Comparison of ENCODE assay signal across 24 mouse cellular contexts in genomic region chr10:20197039-20197438, GRCm38 (mm10). TPM values are rescaled to one million over a fixed set of nuclear protein-coding genes. Genes with fewer than 3 reads are reported as not detected.
DNase-seq lines count a peak whose midpoint lies in the region; ATAC-seq and TF ChIP-seq lines count a peak whose summit lies in the region.
"Had no signal": no experiment of that assay in that cellular context is flagged by ENCODE, and none has a peak within 500 bp of the region (broad histone marks: within the 10 kb centered on the region; RNA-seq: fewer than 3 reads in every experiment).

No protein-coding gene starts in this region.

- no peak overlapping the region for H3K27ac ChIP-seq in heart, embryonic 10.5 days
- peak overlapping the region; percentile 49 for H3K27ac ChIP-seq in testis, adult 2 months (ENCODE audit: control insufficient read depth, insufficient read depth, low read depth, low read length)
- H3K27ac ChIP-seq in midbrain, embryonic 14.5 days (replicated peaks; ENCODE audit: low read depth, low read length), result no peak overlapping the region
- H3K27ac ChIP-seq: embryonic facial prominence, embryonic 13.5 days; embryonic facial prominence, embryonic 15.5 days; forebrain, embryonic 10.5 days; forebrain, embryonic 12.5 days had no signal

- no peak overlapping the region for H3K4me2 ChIP-seq in midbrain, embryonic 14.5 days (ENCODE audit: low read length)
- H3K4me2 ChIP-seq: embryonic facial prominence, embryonic 13.5 days; embryonic facial prominence, embryonic 15.5 days; forebrain, embryonic 12.5 days had no signal

- no peaks in the 10 kb centered on the region for H3K27me3 ChIP-seq in heart, embryonic 10.5 days (ENCODE audit: insufficient read depth, poor library complexity, severe bottlenecking)
- no peaks in the 10 kb centered on the region for H3K27me3 ChIP-seq in testis, adult 2 months (ENCODE audit: control insufficient read depth, insufficient read depth, low read length)
- no peaks in the 10 kb centered on the region for H3K27me3 ChIP-seq in midbrain, embryonic 14.5 days (ENCODE audit: control insufficient read depth, insufficient read depth, low read length)
- H3K27me3 ChIP-seq: embryonic facial prominence, embryonic 15.5 days; forebrain, embryonic 12.5 days had no signal

- WGBS in heart, embryonic 10.5 days, result 54% methylated on average over 7 of the region's 7 CpGs
- WGBS in midbrain, embryonic 14.5 days, result 85% methylated on average over 7 of the region's 7 CpGs

- H3K36me3 ChIP-seq in heart, embryonic 10.5 days, result no peaks in the 10 kb centered on the region
- no peaks in the 10 kb centered on the region for H3K36me3 ChIP-seq in testis, adult 2 months (ENCODE audit: control insufficient read depth, insufficient read depth, low read length)
- H3K36me3 ChIP-seq in midbrain, embryonic 14.5 days (ENCODE audit: control insufficient read depth, insufficient read depth, low read length), result no peaks in the 10 kb centered on the region
- H3K36me3 ChIP-seq: embryonic facial prominence, embryonic 13.5 days; embryonic facial prominence, embryonic 15.5 days; forebrain, embryonic 10.5 days; forebrain, embryonic 12.5 days had no signal

- peaks cover 9% of the 10 kb centered on the region; the same call in 1 of the 2 replicates for H3K4me1 ChIP-seq in heart, embryonic 10.5 days
- peaks cover 3% of the 10 kb centered on the region for H3K4me1 ChIP-seq in testis, adult 2 months (ENCODE audit: control insufficient read depth, insufficient read depth, low read length)
- no peaks in the 10 kb centered on the region for H3K4me1 ChIP-seq in midbrain, embryonic 14.5 days (ENCODE audit: control insufficient read depth, insufficient read depth, low read length)

- ATAC-seq in granulocyte monocyte progenitor cell, adult 5-6 weeks (replicated peaks; ENCODE audit: poor library complexity, severe bottlenecking), result peak; percentile 53
- ATAC-seq in megakaryocyte progenitor cell, adult 5-6 weeks (replicated peaks; ENCODE audit: poor library complexity), result peak; percentile 23; the same call in 1 of the 2 replicates
- no peak for ATAC-seq in midbrain, embryonic 14.5 days (ENCODE audit: low FRiP score, low TSS enrichment)
- ATAC-seq: forebrain, embryonic 14.5 days; forebrain, embryonic 16.5 days had no signal

- H3K9me3 ChIP-seq in heart, embryonic 10.5 days, result no peaks in the 10 kb centered on the region
- no peaks in the 10 kb centered on the region for H3K9me3 ChIP-seq in midbrain, embryonic 14.5 days (ENCODE audit: control insufficient read depth, low read length)
- H3K9me3 ChIP-seq: embryonic facial prominence, embryonic 13.5 days; embryonic facial prominence, embryonic 15.5 days; forebrain, embryonic 10.5 days; forebrain, embryonic 12.5 days had no signal

- TF ChIP-seq CTCF in testis, adult 2 months (IDR thresholded peaks at IDR 0.05; ENCODE audit: control insufficient read depth, insufficient read depth, insufficient replicate concordance, low read depth, low read length), result no peak

- H3K4me3 ChIP-seq in heart, embryonic 10.5 days, result no peak overlapping the region
- no peak overlapping the region for H3K4me3 ChIP-seq in testis, adult 2 months (ENCODE audit: control insufficient read depth, low read depth, low read length)
- H3K4me3 ChIP-seq in midbrain, embryonic 14.5 days (replicated peaks; ENCODE audit: low read depth, low read length), result no peak overlapping the region
- H3K4me3 ChIP-seq: embryonic facial prominence, embryonic 13.5 days; embryonic facial prominence, embryonic 15.5 days; erythroblast, embryonic 14.5 days; forebrain, embryonic 10.5 days; forebrain, embryonic 12.5 days had no signal

- DNase-seq in heart, adult 11 months, result peak; percentile 66
- no peak for DNase-seq in heart, embryonic 10.5 days (ENCODE audit: low spot score)
- no peak for DNase-seq in testis, postnatal 10 days (ENCODE audit: low spot score)
- DNase-seq in midbrain, embryonic 14.5 days, result no peak
- no peak for DNase-seq in ovary, postnatal 36 days (ENCODE audit: low spot score)
- DNase-seq: adrenal gland, adult 2 months; adrenal gland, postnatal 14 days; adrenal gland, postnatal 36 days; cerebellum, adult 11-12 months; cerebellum, adult 2 months; cerebellum, adult 9-10 months; cerebellum, postnatal 10 days; cerebellum, postnatal 25 days; embryo, embryonic 11 days had no signal

- TF ChIP-seq POLR2A in testis, adult 2 months (IDR thresholded peaks at IDR 0.05; ENCODE audit: control insufficient read depth, low read depth, low read length), result no peak

- no peak overlapping the region for H3K9ac ChIP-seq in midbrain, embryonic 14.5 days (replicated peaks; ENCODE audit: low read length)
- H3K9ac ChIP-seq: embryonic facial prominence, embryonic 13.5 days; embryonic facial prominence, embryonic 15.5 days; forebrain, embryonic 12.5 days had no signal

RNA-seq across cellular contexts. Expression of gene Map7, which starts 48.8 kb away (rescaled TPM):
- 3.8 and 4.8 TPM in 2 replicates for polyA plus RNA-seq in heart, embryonic 10.5 days (2016; fragmentation: Nextera tagmentation; extraction: Ambion mirVana)
- polyA plus RNA-seq in testis, adult 2 months (2012; rRNA removed), result 82.2 and 92.8 TPM in 2 replicates
- total RNA-seq in granulocyte monocyte progenitor cell, adult 5-6 weeks (2014; fragmentation: Nextera tagmentation), result 19.0 and 22.6 TPM in 2 replicates
- 18.3 and 22.4 TPM in 2 replicates for total RNA-seq in granulocyte monocyte progenitor cell, adult 5-6 weeks (2017)
- 11.6 and 12.5 TPM in 2 replicates for total RNA-seq in megakaryocyte progenitor cell, adult 5-6 weeks (2015)
- 20.1 and 41.9 TPM in 2 replicates for total RNA-seq in megakaryocyte progenitor cell, adult 5-6 weeks (2017)
- 5.2 and 5.3 TPM in 2 replicates for polyA plus RNA-seq in midbrain, embryonic 14.5 days (2014; fragmentation: Nextera tagmentation; extraction: Ambion mirVana)

Comparison
In these comparisons a context has a peak if more than half of its experiments do, and no peak if none do; other contexts are left out.
1. RNA of gene Map7, which starts 48.8 kb away (polyA plus RNA-seq): 82.2 to 92.8 TPM in testis, adult 2 months; 5.2 to 5.3 TPM in midbrain, embryonic 14.5 days and 3.8 to 4.8 TPM in heart, embryonic 10.5 days; every median in the first group is over 10 times any median in the second.